Mouse (Mus musculus) adrenal gland, adult 2 months (tissue): ENCODE measurements around the gene Ift122. TPM values are rescaled to one million over a fixed set of nuclear protein-coding genes. Genes with fewer than 3 reads are reported as not detected.
"Not testable (repeated sequence)": the region's sequence is repeated elsewhere in the genome, so short reads cannot be mapped to it uniquely, and the experiment has no call there.

ENCODE experiments used
- DNase-seq: peaks from one replicate; pipeline ENCODE4 v3.0.0; 2021
- polyA plus RNA-seq: library from polyadenylated mRNA; depleted of rRNA; stranded (reverse); fragments of >200 nt; gene quantifications from 2 replicates; pipeline ENCODE4 v1.2.3, GENCODE M21; 2012
- total RNA-seq, 2 experiments: library from RNA; stranded (reverse); gene quantifications; 2 replicates each; pipeline ENCODE4 v1.2.3; 2021

The Ift122 gene
- total and polyA plus RNA-seq, 3 experiments = 16.1 to 17.6 (median 16.5) TPM

GRCm38 (mm10) chr6:115846640-115847411, 6.4 kb upstream of the Ift122 start:
- DNase-seq = peak; percentile 45

GRCm38 (mm10) chr6:115848598-115849304, 4.5 kb upstream of the Ift122 start:
- no peak for DNase-seq

DNA sequence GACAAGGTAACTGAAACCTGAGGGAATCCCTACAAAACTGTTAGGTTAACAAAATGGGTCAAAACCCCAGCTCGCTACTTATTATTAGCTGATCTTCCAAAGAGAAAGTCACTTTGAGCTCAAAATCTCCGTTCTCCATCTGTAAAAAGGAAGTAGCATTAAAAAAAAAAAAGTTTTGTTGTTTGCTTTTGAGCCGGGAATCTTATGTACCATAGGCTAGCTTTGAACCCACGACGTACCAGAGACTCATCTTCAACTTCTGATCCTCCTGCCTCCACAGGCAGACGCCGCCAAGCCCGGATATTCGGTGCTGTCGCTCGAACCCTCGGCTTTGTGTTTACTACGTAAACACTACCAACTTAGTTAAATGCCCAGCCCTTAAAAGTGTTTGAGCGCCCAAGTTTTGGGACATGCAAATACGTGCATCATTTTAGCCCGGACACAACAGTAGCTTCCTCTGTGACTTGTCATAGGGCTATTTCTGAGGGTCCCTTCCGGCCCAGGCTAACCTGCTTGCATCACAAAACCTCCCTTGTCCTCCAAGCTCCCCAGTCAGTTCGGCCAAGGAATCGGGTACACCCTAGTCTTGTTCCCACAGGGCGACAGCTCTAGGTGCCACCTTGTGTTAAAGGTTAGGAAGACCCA, 702 bp upstream of the Ift122 start:
- DNase-seq = no peak

- DNase-seq = no peak
Measured at GRCm38 (mm10) chr6:115853985-115854384, 715 bp downstream of the Ift122 start.

DNA sequence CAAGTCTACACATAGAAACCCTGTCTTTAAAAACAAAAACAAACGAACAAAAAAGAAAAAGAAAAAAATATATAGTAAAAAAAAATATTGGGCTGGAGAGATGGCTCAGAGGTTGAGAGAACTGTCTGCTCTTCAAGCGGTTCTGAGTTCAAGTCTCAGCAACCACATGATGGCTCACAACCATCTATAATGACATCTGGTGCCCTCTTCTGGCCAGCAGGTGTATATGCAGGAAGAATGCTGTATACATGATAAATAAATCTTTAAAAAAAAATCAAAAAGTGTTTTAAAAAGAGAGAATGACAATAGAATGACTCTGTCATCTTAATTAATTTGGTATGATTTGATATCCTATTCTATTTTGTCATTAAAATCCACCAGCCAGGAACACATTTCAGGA, 1.2 kb downstream of the Ift122 start:
- no peak for DNase-seq

- DNase-seq = no peak
Measured at GRCm38 (mm10) chr6:115855733-115856360, 2.6 kb downstream of the Ift122 start.

- DNase-seq = no peak
Measured at GRCm38 (mm10) chr6:115856361-115856745, 3.1 kb downstream of the Ift122 start.

DNA sequence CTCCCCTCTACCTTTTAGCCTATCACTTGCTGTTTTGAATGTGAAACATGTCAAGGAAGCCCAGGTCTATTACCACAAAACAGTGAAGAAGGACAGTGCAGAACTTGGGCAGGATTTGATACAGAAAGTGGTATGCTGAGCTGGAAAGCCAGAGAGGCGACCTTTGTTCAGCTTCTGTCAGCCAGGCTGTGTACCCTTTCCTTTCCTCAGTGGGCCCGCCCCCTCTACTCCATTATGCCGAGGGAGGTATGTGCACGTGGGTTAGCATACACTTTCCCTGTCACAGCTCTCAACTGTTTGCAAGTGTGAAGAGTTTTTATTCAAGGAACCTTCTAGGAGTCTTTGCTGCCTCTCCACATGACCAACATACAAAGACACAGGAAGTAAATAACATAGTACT, 6.0 kb downstream of the Ift122 start:
- no peak for DNase-seq

DNA sequence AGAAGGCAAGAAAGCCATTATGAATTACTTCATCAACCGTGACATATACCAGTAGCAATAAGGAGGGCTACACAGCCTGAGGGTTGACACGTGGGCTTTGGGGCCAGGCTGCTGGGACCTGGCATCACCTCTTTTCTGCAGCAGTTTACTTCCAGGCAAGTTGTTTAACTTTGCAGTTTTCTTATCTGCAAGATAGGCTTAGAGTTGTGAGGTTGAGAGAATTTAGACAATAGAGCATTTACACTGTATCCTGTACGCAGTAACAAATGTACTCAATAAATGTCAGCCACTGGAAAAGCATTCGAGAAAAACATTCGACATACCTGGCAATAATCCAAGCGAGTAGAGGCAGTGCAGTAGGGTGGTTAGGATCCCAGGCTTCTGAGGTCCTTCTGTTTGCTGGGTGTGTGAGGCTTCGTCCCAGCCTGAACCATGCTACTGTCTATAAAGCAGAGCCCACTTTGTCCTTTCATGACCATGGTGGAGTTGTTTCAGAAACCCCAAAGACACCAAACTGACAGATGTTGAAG, 6.8 kb downstream of the Ift122 start:
- no peak for DNase-seq

- DNase-seq = peak; percentile 52
Measured at GRCm38 (mm10) chr6:115863340-115863841, 10.1 kb downstream of the Ift122 start.

- no peak for DNase-seq
Measured at GRCm38 (mm10) chr6:115865246-115865645, 12.0 kb downstream of the Ift122 start.

- DNase-seq = not testable (repeated sequence)
Measured at GRCm38 (mm10) chr6:115867157-115867556, 13.9 kb downstream of the Ift122 start.

DNA sequence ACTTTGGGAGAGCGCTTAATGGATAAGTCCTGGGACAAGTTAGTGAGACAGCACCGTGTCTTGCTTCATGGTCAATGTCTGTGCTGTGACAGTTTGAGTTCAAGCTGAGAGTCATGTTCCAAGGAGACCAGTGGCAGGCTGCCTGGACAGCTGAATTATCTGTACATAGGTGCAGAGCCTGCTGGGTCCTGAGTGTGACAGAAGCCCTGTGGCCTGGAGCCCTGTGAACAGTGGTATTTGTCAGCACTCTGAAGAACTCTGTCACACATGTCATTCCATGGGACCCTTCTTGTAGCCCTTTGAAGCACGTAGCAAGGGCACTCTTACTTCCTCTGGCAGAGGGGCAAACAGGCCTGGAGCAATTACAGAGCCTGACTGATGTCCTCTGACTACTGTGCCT, 18.0 kb downstream of the Ift122 start:
- not testable (repeated sequence) for DNase-seq

GRCm38 (mm10) chr6:115877239-115877638, 24.0 kb downstream of the Ift122 start:
- DNase-seq = no peak

DNA sequence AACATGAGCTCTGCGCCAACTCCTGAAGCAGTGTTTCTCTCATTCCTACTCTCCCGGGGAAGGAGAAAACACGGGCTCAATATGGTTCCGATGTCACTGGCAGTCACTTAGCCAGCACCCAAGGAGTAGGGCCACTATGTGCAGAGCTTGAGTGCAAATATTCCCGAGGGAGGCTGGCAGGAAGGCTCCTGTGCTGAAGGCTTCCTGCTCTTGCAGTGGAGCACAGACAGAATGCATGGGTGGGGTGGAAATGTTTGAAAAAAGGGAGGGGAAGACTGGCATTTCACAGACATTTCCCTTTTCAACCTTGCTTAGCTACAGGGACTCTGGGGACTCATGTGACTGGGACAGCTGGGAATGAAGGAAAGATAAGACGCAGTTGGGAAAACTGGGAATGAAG, 25.4 kb downstream of the Ift122 start:
- no peak for DNase-seq

DNA sequence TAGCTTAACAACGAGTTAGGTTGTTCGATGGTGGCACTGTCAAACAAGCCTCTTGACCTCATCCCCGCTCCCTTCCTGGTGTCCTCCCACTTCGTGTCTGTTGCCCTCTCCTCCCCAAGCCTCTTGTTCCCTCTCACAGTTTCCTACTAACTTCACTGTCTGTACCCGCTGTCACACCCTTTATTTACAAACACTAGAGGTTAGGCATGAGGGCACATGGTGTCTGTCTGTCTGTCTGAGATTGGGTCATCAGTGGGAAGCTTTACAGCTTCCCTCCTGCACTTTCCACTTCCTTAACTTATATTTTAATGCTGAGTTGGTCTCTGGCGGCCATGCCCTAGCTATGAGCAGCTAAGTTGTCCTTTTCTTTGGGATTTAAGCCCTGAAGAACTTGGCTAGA, 26.5 kb downstream of the Ift122 start:
- no peak for DNase-seq

DNA sequence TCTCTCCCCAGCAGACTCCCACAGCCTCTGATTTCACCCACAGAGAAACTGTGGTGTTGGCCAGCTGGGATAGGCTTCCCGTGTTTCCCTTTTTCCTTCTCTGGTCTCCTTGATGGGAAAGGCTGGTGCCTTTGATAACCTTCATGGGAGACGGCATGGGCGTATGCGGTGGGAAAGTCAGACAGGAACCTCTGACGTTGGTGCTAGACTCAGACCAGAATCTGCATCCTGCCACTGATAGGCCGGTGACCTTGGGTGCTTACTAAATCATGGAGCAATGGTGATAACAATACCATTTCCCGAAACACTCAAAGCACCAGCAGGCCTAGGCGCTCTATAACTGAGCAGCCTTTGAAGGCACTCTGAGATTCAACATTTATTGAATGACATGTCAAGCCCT, 27.5 kb downstream of the Ift122 start:
- DNase-seq = peak; percentile 66

- peak; percentile 40 for DNase-seq
Measured at GRCm38 (mm10) chr6:115884018-115884417, 30.7 kb downstream of the Ift122 start.

- DNase-seq = no peak
Measured at GRCm38 (mm10) chr6:115886894-115887293, 33.6 kb downstream of the Ift122 start.

GRCm38 (mm10) chr6:115888296-115888695, 35.0 kb downstream of the Ift122 start:
- DNase-seq = no peak

DNA sequence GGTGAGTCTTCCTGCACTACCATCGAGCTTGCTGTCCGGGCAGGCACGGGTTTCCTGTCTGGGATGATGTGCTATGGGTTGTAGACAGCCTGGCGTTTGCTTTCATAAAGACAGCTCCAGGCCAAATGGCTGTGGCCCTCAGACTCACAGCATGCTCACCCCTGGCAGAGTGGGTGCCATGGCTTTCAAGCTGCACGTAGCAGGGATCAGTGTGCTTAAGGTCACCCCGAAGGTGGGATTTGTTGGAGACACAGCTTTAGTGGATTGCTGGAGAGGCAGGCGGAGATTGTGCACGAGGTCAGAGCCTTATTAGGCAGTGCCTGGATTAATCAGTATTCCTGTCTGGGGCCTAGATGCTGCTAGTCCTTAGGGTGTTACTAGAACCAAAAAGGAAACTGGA, 37.3 kb downstream of the Ift122 start:
- no peak for DNase-seq

DNA sequence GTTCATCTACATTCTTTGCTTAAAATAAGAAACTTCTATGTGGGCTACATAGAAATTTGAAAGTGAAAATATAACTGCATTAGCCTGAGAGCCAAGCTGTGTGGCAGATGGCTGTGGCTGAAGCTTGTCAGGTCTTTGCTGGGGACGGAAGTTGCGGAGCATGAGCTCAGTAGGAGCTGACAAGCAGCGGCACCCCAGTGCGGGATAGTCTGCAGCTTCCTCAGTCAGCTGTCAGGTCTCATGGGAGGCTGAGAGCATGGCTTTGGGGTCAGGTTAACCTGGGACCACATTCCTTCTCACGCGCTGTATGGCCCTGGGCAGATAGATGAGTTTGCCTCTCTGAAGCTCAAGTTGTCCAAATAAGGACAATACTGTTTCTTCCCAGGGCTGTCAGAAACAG, 37.8 kb downstream of the Ift122 start:
- no peak for DNase-seq
